Mouse (Mus musculus) mesoderm, embryonic 11.5 days (tissue): Measurements from ENCODE around the gene Crygc.
"Not testable (repeated sequence)": the region's sequence is repeated elsewhere in the genome, so short reads cannot be mapped to it uniquely, and the experiment has no call there.

Experiments used
- DNase-seq: peaks from one replicate; pipeline ENCODE4 v3.0.0-alpha.2; 2012; ENCODE audit warnings: low read depth, low spot score

Crygc gene

DNA sequence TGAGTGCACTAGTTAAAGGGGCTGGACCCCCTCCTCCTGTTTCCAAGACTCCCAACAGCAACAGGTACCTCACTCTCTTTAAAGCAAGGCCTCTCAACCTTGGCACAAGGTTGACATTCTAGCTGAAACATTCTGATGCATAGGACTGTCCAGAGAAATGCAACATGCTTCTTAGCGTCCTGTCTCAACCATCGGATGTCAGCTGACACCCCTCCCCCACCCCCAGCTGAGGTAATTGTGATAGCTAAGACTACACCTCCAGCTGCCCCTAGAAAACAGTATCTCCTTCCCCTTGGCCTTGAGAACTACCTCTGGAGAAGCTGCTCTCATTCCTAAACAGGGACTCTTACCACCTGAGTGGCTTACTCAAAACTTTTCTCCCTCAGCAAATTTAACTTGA is 21.3 kb downstream of the Crygc start:
- no peak for DNase-seq

DNA sequence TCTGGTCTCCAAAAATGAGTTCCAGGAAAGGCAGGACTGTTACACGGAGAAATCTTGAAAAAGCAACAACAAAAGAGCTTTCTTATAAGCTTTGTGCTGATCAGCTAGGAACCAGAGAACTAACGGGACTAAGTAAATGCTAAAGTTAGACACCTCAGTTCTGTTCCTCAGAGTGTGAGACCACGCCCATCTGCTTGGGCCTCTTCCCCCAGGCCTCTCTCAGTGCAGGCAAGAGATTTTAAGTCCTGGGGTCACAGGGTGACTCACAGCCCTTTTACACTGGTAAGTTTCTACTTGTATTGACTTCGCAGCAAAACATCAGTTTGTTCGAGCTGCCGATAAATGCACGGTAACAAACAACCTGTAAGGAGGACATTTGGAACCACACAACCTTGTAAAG is 21.8 kb downstream of the Crygc start:
- DNase-seq: no peak

DNA sequence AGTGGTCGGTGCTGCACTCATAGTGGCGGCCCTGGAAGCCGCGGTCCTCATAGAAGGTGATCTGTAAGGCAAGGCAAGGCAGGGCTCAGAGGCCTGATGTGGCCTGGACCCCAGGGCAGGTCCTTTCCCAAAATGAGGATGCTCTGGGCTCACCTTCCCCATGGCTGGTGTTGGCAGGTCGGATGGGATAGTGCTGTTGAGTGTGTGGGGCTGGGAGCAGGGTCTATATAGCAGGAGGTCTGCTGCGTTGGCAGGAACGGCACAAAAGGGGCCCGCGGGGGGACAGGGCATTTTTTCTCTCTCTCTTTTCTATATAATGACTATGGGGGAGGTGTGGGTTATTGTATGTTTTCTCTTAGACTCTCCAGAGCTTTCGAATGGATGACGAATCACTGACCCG is 22.5 kb downstream of the Crygc start, which contains the start of gene Cryge:
Cryge (minus strand) TSS at position 198 of the 400 bp plus-strand sequence.
- DNase-seq: not testable (repeated sequence)

DNA sequence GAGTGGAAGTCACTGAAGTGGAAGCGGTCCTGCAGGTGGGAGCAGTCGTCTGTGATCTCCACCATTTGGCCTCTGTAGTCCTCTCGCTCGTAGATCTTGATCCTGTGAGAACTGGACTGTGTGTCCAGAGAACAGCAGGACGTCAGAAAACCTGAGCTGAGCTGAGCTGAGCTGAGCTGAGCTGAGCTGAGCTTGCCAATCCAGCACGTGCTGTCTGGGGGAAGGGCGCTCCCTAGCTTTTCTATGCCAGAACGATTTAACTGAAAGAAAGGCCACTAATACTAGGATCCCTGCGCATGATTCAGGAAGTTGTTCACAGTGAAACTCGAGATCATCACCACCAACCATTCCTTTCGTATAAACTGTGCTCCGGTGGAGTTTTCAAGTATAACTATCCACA is 24.7 kb downstream of the Crygc start:
- no peak for DNase-seq

DNA sequence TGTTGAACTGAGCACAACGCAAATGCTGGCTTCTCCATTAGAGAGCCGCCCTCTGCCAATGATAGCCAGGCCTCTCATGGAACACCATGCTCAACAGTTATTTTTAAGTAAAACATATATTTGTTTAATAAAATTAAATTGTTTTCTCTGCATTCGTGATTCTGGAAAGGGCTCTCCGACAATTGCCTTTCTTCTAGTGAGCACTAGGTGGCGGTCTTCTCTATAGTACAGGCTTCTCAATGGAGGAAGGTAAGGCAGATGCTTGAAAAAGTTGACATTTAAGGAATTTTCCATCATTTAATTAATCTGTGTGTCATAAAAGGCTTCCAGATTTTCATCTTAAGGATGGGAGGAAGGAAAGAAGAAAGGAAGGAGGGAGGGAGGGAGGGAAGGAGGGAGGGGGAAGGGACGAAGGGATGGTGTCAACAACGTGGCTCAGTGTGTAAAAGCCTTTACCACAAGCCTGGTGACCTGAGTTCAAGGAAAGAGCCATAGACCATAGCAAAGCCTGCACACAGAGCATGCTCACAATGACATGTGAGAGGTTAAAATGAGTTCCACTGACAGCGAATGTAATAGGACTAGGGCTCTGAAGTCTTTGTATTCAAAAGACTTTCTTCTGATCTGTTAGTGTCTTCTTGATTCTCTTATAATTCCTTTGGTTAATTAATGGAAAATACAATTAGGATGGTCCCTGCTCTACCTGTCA is 26.9 kb downstream of the Crygc start:
- no peak for DNase-seq

DNA sequence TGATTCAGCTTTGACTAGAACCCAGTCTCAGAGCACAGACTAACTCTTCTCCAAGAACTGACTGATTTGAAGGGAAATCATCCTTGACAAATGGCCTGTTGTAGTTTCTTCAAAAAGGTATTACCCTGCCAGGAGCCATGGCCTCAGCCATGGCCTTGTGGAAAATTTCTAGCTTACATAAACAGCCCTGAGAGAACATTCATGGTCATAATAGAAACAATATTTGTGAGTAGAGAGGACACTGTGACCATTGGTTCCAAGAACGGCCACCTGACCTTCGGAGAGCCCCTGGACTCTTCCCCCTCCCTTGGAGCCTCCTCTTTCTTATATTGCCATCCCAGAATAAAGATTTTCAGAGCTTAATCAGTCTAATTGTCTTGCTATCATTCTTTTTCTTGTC is 30.1 kb downstream of the Crygc start:
- no peak for DNase-seq

DNA sequence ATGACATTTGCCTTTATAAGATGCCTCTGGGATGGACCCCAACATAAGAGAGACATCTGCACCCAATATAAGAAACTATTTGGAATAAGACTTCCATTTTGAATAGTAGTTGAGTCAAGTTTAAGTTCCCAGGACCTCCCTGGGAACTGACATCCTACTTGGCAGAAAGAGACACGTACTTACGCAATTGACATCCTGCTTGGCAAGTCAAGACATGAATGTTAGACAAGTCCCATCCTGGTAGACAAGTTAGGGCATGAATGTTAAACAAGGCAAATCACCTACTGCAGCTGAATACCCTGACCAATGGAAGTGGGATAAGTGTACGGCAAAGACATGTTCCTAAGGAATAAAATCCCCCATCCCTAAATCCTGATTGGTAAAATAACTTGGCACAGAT is 31.7 kb downstream of the Crygc start:
- no peak for DNase-seq

DNA sequence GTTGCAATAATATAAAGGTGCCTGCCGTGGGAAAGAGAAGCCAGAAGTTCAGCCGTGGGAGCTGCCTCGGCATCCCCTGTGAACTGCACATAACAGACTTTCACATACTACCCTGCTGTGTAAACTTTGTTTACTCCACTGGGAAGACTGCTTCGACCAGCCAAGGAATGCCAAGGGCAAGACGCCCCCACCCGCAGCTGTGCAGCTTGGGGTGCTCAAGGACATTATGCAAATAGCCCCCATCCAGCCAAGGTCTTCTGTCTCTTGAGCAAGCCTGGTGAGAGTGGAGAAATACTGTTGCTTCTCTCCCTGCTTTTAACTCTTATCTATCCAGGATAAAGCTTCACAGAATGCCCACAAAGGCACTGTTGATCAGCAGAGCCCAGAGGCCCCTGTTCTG is 32.7 kb downstream of the Crygc start:
- DNase-seq: no peak

DNA sequence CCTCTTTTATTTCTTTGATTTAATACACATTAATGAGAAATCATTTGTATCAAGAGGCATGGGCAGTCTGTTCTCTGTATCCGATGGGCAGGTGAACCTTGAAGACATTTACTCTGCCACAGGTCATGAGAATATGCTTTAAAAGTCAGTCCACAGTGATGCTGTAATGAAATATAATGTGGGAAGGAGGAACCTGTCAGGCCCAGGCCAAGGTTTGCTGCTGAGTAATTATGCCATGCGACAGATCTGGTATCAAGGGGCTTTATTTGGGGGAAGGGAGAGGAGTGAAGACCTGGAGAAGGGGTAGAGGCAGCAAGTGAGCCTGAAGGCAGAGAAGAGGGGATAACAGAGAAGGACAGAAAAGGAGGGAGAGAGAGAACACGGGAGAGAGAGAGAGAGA is 33.8 kb downstream of the Crygc start:
- DNase-seq: no peak

DNA sequence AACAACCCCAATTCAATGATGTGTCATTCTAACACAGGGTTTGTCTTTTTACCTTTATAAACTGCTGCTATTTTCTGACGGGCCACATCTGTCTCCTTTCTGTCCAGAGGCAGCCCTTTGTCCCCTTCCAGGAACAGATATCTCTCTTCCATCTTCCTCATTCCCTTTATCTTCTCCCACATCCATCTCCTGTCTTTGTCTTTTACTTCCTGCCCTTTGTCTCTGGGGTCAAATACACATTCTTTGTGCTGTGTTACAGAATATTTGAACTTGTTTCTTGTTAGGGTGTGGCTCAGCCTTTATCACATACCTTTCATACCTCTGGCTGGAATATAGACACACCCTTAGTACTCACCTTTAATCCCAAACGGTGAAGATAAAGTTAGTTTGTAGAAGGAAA is 35.9 kb downstream of the Crygc start:
- DNase-seq: no peak

DNA sequence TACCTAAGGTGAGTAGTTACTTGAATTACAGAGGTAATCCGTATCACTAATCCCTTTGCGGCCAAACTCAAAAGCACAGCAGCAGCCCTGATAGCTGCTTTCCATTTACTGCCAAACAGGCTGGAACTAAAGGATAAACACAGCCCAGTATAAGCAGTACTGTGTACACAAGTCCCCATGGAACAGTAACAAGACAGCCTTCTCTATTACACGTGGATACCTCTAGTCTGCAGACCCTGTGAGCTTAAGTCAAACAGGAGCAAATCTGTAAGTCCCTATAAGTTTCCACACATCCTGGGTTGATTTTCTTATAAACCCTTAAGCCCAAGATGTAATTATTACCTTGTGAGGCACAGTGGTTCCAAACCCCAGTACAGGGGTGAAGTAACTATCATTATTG is 38.0 kb downstream of the Crygc start:
- no peak for DNase-seq

DNA sequence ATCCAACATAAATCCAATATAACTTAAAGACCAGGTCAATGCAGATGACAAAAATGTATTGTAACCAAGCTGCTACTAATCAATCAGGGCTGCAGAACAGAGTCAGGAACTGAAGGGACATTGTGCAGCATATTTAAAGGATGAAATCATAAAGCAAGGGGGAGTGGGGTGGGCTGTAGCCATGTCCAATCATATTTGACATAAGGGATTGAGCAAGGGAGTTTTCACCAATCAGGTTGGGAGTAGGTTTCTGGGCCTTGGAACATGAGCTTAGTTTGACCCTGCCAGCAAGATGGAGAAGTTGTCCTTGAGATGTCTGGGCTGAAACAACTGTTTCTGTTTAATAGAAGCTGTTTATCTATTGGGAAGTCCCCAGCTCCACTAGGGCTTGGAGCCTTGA is 40.8 kb downstream of the Crygc start, which contains the start of gene Akr1cl:
Akr1cl (minus strand) TSS at position 119 of the 400 bp plus-strand sequence.
- no peak for DNase-seq

DNA sequence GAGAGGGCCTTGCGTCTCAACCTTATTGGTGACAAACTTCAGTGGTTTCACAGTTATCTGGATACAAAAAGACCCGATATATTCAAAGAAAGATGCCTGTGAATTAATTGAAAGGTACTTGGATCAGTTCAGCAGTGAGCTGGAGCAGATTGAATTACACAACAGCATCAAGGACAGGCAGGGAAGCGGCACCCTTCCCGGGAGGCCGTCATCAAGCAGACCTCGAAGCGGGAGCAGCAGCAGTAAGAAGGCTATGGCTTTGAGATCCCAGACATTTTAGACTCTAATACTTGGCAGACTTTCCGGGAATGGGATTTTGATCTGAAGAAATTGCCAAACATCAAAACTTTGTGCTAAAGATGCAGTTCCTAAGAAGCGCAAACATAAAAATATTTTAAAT is 45.3 kb downstream of the Crygc start:
- no peak for DNase-seq
